Comparison of ENCODE assay signal across 8 mouse cellular contexts in the genomic region with DNA sequence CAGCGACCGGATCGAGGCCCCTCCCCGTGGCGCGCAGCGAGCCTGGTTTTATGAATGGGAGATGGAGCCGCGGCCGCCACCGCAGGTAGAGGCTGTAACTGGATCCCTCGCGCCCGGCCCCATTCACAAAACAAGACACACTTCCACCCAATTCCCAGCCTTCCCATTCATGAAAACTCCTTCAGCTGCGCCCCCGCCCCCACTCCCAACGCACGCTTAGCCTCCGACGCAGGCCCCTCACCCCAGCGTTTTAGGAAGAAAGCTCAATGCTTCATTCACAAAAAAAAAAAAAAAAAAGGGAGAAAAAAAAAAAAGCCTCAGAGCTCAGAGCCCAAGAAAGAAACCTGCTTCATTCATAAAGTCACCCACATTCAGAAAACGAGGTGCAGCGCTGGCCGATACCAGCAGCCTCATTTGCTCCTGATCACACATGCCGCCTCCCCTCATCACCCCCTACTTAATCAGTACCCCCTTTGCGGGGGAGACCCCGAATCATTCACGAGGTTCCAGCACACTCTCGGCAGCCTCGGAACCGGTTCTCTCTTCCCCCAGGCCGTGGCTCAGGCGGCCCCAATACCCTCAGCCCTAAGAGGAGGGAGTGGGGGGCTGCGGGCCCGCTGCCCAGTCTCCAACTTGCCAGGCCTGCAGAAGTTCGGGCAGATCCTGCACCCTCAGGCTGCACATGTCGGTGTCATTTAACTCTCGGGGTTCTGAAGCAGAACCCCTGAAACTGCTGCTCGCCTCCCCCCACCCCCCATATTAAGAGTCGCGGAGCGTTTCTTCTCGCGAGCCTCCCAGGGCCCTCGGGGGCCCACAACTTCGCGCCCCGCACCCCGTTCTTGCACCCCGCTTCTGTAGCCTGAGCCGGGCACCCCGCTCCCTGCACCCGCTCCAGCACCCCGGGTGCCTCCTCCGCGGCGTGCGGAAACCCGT. TPM values are rescaled to one million over a fixed set of nuclear protein-coding genes. Genes with fewer than 3 reads are reported as not detected.
DNase-seq lines count a peak whose midpoint lies in the region; ATAC-seq and TF ChIP-seq lines count a peak whose summit lies in the region.

No protein-coding gene starts in this region.

- no peaks in the 10 kb centered on the region for H3K27me3 ChIP-seq in Patski
- no peaks in the 10 kb centered on the region for H3K27me3 ChIP-seq in cerebellum, adult 2 months (ENCODE audit: control insufficient read depth, insufficient read depth, low read length)
- peaks cover 64% of the 10 kb centered on the region for H3K27me3 ChIP-seq in hindbrain, embryonic 12.5 days

- TF ChIP-seq CTCF in Patski (IDR thresholded peaks at IDR 0.05) = no peak
- TF ChIP-seq CTCF in cerebellum, adult 2 months (IDR thresholded peaks at IDR 0.05; ENCODE audit: borderline replicate concordance, insufficient read depth, low read depth, low read length) = no peak

- H3K4me2 ChIP-seq in hindbrain, embryonic 12.5 days (replicated peaks) = peak overlapping the region; percentile 100

- peak overlapping the region; percentile 46; the same call in 1 of the 2 replicates for H3K27ac ChIP-seq in cerebellum, adult 2 months (ENCODE audit: insufficient read depth, low read length)
- peak overlapping the region; percentile 60 for H3K27ac ChIP-seq in hindbrain, embryonic 12.5 days

- ATAC-seq in Patski = peak; percentile 3
- ATAC-seq in hindbrain, embryonic 12.5 days (ENCODE audit: low FRiP score) = peak; percentile 46

- H3K4me3 ChIP-seq in cerebellum, adult 2 months (replicated peaks; ENCODE audit: insufficient read depth, low read depth, low read length) = peak overlapping the region; percentile 63
- peak overlapping the region; percentile 82 for H3K4me3 ChIP-seq in hindbrain, embryonic 12.5 days

- TF ChIP-seq POLR2A in cerebellum, adult 2 months (IDR thresholded peaks at IDR 0.05; ENCODE audit: borderline replicate concordance, insufficient read depth, low read length) = no peak

- no peaks in the 10 kb centered on the region for H3K9me3 ChIP-seq in hindbrain, embryonic 12.5 days (replicated peaks)

- no peaks in the 10 kb centered on the region for H3K36me3 ChIP-seq in hindbrain, embryonic 12.5 days

- WGBS in cerebellum, adult 2 months = under 1% methylated on average over 59 of the region's 59 CpGs
- WGBS in hindbrain, embryonic 12.5 days = under 1% methylated on average over 58 of the region's 59 CpGs

- H3K4me1 ChIP-seq in cerebellum, adult 2 months (ENCODE audit: control insufficient read depth, insufficient read depth, low read length) = peaks cover 12% of the 10 kb centered on the region; the same call in 1 of the 2 replicates
- peaks cover 34% of the 10 kb centered on the region for H3K4me1 ChIP-seq in hindbrain, embryonic 12.5 days

- in situ Hi-C loops in Patski (cut with MboI; ENCODE audit: low pct_unique_long_range_greater_than_20kb) = no loop called here

- H3K9ac ChIP-seq in hindbrain, embryonic 12.5 days = peak overlapping the region; percentile 70

- CTCF ChIA-PET in Patski (lab: Charles Lee) = interaction anchor here (0.9 kb wide), 1 partner anchor 10 kb away, joined by 3 read pairs; no protein-coding TSS in a partner anchor

- peak; percentile 13 for DNase-seq in Patski (ENCODE audit: low read depth, low spot score)
- DNase-seq in cerebellum, adult 2 months = peak; percentile 71 to 73
- DNase-seq in frontal cortex, adult 2 months (ENCODE audit: extremely low spot score in 1 of 2, low spot score in 1 of 2) = peak; percentile 63 to 78
- peak; percentile 54 to 61 for DNase-seq in layer of hippocampus, postnatal 36 days
- DNase-seq in lung, postnatal 14 days = peak; percentile 64
- DNase-seq in right cerebral cortex, adult 18-20 months = peak; percentile 83
- peak; percentile 90 for DNase-seq in yolk sac, embryonic 10.5 days (ENCODE audit: low spot score)

- POLR2A ChIA-PET in Patski (lab: Charles Lee) = interaction anchor here (0.6 to 2.2 kb wide), 4 partner anchors 9 to 178 kb away, joined by 3 to 10 read pairs (median 8); no protein-coding TSS in a partner anchor

RNA-seq across cellular contexts. Expression of a gene that starts 0.8 kb away (rescaled TPM):
- 23.7 TPM for polyA plus RNA-seq in Patski (2021)
- polyA plus RNA-seq in cerebellum, adult 2 months (2012; rRNA removed) = 35.5 and 35.6 TPM in 2 replicates
- polyA plus RNA-seq in frontal cortex, adult 2 months (2012; rRNA removed) = 55.9 and 57.6 TPM in 2 replicates
- polyA plus RNA-seq in hindbrain, embryonic 12.5 days (2016; fragmentation: Nextera tagmentation; extraction: Ambion mirVana) = 25.4 and 27.3 TPM in 2 replicates
- total RNA-seq in layer of hippocampus, postnatal 36 days (2021) = 10 to 100 TPM; 47.5 to 49.4 TPM

Comparison
In these comparisons a context has a peak if more than half of its experiments do, and no peak if none do; other contexts are left out.
1. Peak in every context shown above with its lines: DNase-seq, ATAC-seq, H3K4me3 ChIP-seq and H3K27ac ChIP-seq.
2. DNase-seq: peak in every context shown above with its lines; median percentile 90 in yolk sac, embryonic 10.5 days; 83 in right cerebral cortex, adult 18-20 months; 72 in cerebellum, adult 2 months; 70 in frontal cortex, adult 2 months; 64 in lung, postnatal 14 days; 58 in layer of hippocampus, postnatal 36 days; 13 in Patski.